In genomic region chr17:69075501-69076237, GRCm38 (mm10) we compare ENCODE assay signal across 8 mouse cellular contexts. TPM values are rescaled to one million over a fixed set of nuclear protein-coding genes. Genes with fewer than 3 reads are reported as not detected.
A peak's percentile ranks its signal among the peaks of the same experiment; 100 is the strongest.
DNase-seq lines count a peak whose midpoint lies in the region; ATAC-seq and TF ChIP-seq lines count a peak whose summit lies in the region.

TSS of gene Epb41l3 (plus strand) at chr17:69075683.

- peaks cover 5% of the 10 kb centered on the region for H3K4me1 ChIP-seq in intestine, embryonic 14.5 days (replicated peaks; ENCODE audit: control insufficient read depth, insufficient read depth, low read length)

- no peak within 1 kb of the TSS for H3K27ac ChIP-seq in intestine, embryonic 14.5 days (ENCODE audit: low read depth)
- H3K27ac ChIP-seq in left cerebral cortex, adult 2 months: peak within 1 kb of the TSS; percentile 94

- intact Hi-C loops in gastrocnemius, postnatal 36 days (cut with DNase I): no loop called here
- intact Hi-C loops in left cerebral cortex, adult 2 months (cut with DNase I): loop anchor here (1.0 to 5.0 kb wide), 2 partner anchors 82 to 157 kb away; no protein-coding TSS in a partner anchor

- WGBS in intestine, embryonic 14.5 days: under 1% methylated on average over 47 of the region's 47 CpGs

- TF ChIP-seq CTCF in left cerebral cortex, adult 2 months (IDR thresholded peaks at IDR 0.05): no peak; the same call in 1 of the 2 replicates

- ATAC-seq in intestine, embryonic 14.5 days (replicated peaks; ENCODE audit: low FRiP score, low TSS enrichment, low read depth): peak; percentile 88

- no peaks in the 10 kb centered on the region for H3K9me3 ChIP-seq in intestine, embryonic 14.5 days (ENCODE audit: control insufficient read depth, low read length)

- DNase-seq in adrenal gland, postnatal 25 days: peak; percentile 84
- DNase-seq in embryo, embryonic 11.5 days (ENCODE audit: low read depth, low spot score): peak; percentile 56
- peak; percentile 35 to 36 for DNase-seq in gastrocnemius, postnatal 36 days
- DNase-seq in intestine, embryonic 14.5 days (ENCODE audit: low spot score): peak; percentile 86
- DNase-seq in left cerebral cortex, adult 2 months (ENCODE audit: extremely low spot score in 1 of 2, low spot score in 2 of 2): peak; percentile 87
- peak; percentile 74 for DNase-seq in lung, postnatal 25 days (ENCODE audit: low spot score)
- DNase-seq in right cerebral cortex, adult 18-20 months: peak; percentile 93
- no peak for DNase-seq in adipocyte (ENCODE audit: low spot score)

- peak within 1 kb of the TSS; percentile 99 for H3K4me2 ChIP-seq in intestine, embryonic 14.5 days (ENCODE audit: low read length)

- peak within 1 kb of the TSS; percentile 43 for H3K9ac ChIP-seq in intestine, embryonic 14.5 days (ENCODE audit: low read length)

- peaks cover 37% of the 10 kb centered on the region for H3K27me3 ChIP-seq in intestine, embryonic 14.5 days (replicated peaks; ENCODE audit: control insufficient read depth, insufficient read depth, low read length)

- H3K36me3 ChIP-seq in intestine, embryonic 14.5 days (ENCODE audit: control insufficient read depth, insufficient read depth, low read length): no peaks in the 10 kb centered on the region

- peak within 1 kb of the TSS; percentile 58 for H3K4me3 ChIP-seq in intestine, embryonic 14.5 days (ENCODE audit: low read depth, low read length)
- H3K4me3 ChIP-seq in left cerebral cortex, adult 2 months: peak within 1 kb of the TSS; percentile 80

RNA-seq across cellular contexts. Expression of gene Epb41l3, which starts in this region (rescaled TPM):
- total RNA-seq in adrenal gland, postnatal 25 days (2021): 12.0 and 16.3 TPM in 2 replicates
- total RNA-seq in gastrocnemius, postnatal 36 days (2021): 1 to 10 TPM; 2.1 to 2.6 TPM
- polyA plus RNA-seq in intestine, embryonic 14.5 days (2014; fragmentation: Nextera tagmentation; extraction: Ambion mirVana): 103 and 110 TPM in 2 replicates
- 100 to 1,000 TPM; 219 to 242 TPM for total RNA-seq in left cerebral cortex, adult 2 months (2021)

Comparison
In these comparisons a context has a peak if more than half of its experiments do, and no peak if none do; other contexts are left out.
1. RNA of gene Epb41l3 (total RNA-seq): 219 to 242 TPM in left cerebral cortex, adult 2 months; 12.0 to 16.3 TPM in adrenal gland, postnatal 25 days and 2.1 to 2.6 TPM in gastrocnemius, postnatal 36 days; every median in the first group is over 10 times any median in the second.